Mouse (Mus musculus): ENCODE measurements around the gene Ppm1l. TPM values are rescaled to one million over a fixed set of nuclear protein-coding genes. Genes with fewer than 3 reads are reported as not detected.

Gene Ppm1l
- 2.3 and 2.8 TPM in 2 replicates for polyA plus RNA-seq (2012; rRNA removed)

DNA sequence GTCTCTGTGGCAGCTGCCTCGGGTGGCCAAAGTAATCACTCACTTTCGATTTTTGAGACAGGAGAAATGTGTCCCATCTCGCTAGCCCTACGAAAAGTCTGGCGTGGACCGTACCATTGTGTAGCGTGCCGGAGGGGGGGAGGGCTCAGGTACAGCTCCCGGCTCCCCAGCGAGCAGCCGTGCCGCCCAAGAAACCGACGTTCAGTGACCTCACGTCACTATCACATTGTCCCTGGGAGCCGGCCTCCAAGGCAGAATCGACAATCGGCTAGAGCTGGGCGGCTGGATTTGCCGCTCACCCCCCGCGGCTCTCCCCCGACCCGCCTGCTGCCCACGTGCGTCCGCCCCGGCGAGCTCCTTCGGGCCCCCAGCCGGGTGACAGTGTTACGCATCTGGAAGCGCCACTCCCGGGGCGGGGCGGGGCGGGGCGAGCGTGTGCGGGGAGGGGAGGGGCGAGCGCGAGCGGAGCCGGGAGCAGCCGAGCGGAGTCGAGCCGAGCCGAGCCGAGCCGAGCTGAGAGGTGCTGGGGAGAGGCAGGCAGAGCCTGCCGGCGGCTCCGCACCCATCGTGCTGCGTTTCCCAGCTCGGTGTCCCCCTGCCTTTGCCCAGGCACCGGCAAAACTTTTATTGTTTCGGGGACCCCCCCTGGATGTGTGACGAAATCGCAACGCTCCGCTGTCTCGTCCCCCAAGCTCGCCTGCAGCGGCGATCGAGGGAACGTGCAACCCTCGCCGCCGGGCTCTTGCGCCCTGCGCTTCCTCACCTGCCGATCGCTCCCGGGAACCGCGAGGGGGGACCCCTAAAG is at the start of gene Ppm1l:
Gene Ppm1l, plus strand, starts transcription at position 471 of the 805 bp plus-strand sequence.

DNA sequence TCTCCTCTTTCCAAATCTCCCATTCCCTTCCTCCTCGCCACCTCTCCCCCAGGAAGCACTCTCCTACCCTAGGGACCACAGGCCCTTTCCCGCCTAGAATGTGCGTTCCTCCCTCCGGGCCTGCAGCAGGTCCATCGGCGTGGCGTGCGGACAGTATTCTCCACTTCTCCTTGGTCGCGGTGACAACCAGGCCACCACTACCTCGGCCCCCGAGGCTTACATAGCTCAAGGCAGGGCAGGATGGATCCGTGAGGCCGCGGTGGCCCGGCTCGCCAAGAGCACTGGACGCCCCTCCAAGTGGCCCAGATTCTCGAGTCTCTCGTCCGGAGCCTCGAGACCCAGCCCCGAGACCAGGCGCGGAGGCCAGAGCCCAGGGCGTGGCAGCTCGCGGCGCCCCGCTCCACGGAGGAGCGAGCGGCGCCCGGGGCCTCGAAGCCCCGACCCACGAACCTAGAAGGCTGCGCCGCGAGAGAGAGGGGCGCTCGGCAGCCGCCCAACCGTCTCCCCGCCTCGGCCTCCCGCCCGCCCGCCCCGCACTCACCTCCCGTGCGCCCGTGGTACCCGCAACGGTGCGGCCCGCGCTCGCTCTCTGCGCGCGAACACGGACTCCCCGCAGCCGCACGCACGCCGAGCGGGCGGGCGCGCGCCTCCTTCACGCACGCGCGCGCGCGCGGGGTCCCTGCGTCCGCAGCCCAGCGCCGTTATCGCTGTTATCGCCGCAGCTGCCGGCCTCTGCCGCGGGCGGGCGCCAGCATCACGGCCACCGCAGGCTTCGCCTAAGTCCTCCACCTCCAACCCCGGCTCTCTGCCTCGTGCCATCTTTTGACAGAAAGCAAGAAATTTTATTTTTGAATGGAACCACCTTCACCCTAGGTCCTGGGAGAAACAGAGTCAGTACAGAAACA is 281.9 kb downstream of the Ppm1l start, which contains the start of gene B3galnt1:
Gene B3galnt1, minus strand, starts transcription at position 700 of the 905 bp plus-strand sequence.

Other genes starting within 250 kb of the Ppm1l start
- 10.0 and 10.8 TPM in 2 replicates for gene Kpna4, start 189.7 kb upstream of the Ppm1l start, polyA plus RNA-seq (2012; rRNA removed)
- gene Arl14, start 94.4 kb upstream of the Ppm1l start, polyA plus RNA-seq (2012; rRNA removed), result 0.02 TPM in 1 of 2 replicates, not detected in the other